Mouse (Mus musculus) thymus, adult 2 months (tissue): Measurements from ENCODE around the gene Spo11.

ENCODE experiments used
- CTCF ChIP-seq: fragments of 200-500 bp; IDR thresholded peaks from 2 replicates; pipeline ENCODE4 v1.5.1; 2012; ENCODE audit warnings: mild to moderate bottlenecking, control low read depth, low read length, moderate library complexity, borderline replicate concordance; ENCODE audit not compliant: control insufficient read depth, poor library complexity, insufficient read depth; ENCODE audit errors: extremely low read depth
- POLR2A ChIP-seq: fragments of 200-500 bp; IDR thresholded peaks from 2 replicates; pipeline ENCODE4 v1.6.1; 2012; ENCODE audit warnings: mild to moderate bottlenecking, low read length, control low read depth, moderate library complexity; ENCODE audit not compliant: control insufficient read depth, poor library complexity, insufficient read depth; ENCODE audit errors: extremely low read depth

DNA sequence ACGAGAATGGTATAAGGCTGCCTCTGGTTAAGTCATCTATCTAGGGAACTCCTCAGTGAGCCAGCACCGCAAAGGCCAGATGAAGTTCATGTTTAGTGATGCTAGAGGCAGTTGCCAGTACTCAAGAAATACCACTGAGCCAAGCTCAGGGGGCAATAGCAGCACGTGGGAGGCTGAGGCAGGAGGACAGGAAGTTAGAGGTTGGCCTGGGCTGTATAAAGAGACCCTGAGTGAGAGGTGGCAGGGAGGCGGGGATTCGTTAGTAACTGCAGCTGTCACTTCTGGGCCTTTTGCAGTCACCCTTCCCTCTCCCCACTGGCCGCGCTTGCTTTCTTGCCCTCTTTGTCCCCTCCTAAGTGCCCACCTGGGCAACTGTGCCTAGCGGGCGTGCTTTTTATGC is 41.8 kb downstream of the Spo11 start:
- no peak for TF ChIP-seq CTCF
- TF ChIP-seq POLR2A = no peak
